Mouse (Mus musculus): Measurements from ENCODE around the gene Ptcra. TPM values are rescaled to one million over a fixed set of nuclear protein-coding genes. Genes with fewer than 3 reads are reported as not detected.
A peak's percentile ranks its signal among the peaks of the same experiment; 100 is the strongest.

Ptcra gene
- total RNA-seq, 2 experiments from 2014 or later, result not detected

- Histone ChIP-seq H3K4me3 (peak within 1 kb of the TSS; percentile 91), H3K27ac (peak within 1 kb of the TSS; percentile 93)
- no peak for TF ChIP-seq CTCF (IDR thresholded peaks at IDR 0.05)
- DNase-seq, result peak; percentile 96
- intact Hi-C loops (cut with DNase I), result no loop called here
These were observed 52.4 kb downstream of the Ptcra start, which contains the start of gene Pex6 for GRCm38 (mm10) chr17:46710959-46711597. TSS of gene Pex6 (plus strand) at chr17:46711463.

- intact Hi-C loops (cut with DNase I), result loop anchor here (10.0 kb wide), 1 partner anchor 152 kb away; the partner anchor contains the start of gene Srf
- TF ChIP-seq CTCF (IDR thresholded peaks at IDR 0.05), result no peak
- DNase-seq, result peak; percentile 59
These were observed 57.0 kb downstream of the Ptcra start for GRCm38 (mm10) chr17:46706375-46707089.

More at GRCm38 (mm10) chr17:46706375-46707089, 57.0 kb downstream of the Ptcra start:
- Histone ChIP-seq H3K4me3 (no peak overlapping the region), H3K27ac (peak overlapping the region; percentile 38)

Other genes starting within 250 kb of the Ptcra start
- 10 to 100 TPM; 13.8 to 15.5 TPM for gene Cul9, start 217.3 kb downstream of the Ptcra start, total RNA-seq (2021)
- 10 to 100 TPM; 82.4 to 89.3 TPM for gene Srf, start 207.5 kb downstream of the Ptcra start, total RNA-seq (2021)
- gene Ptk7, start 134.2 kb downstream of the Ptcra start, total RNA-seq (2021), result under 1 TPM; 0.28 to 0.78 TPM
- 10 to 100 TPM; 10.9 to 13.1 TPM for gene Klc4, start 117.7 kb downstream of the Ptcra start, total RNA-seq (2021)
- gene Mrpl2, start 117.5 kb downstream of the Ptcra start, total RNA-seq (2021), result 100 to 1,000 TPM in 1 of 2 experiments, 10 to 100 TPM in 1; 82.7 to 120 TPM
- gene Cul7, start 113.4 kb downstream of the Ptcra start, total RNA-seq (2021), result 1 to 10 TPM; 2.9 to 5.6 TPM
- 10 to 100 TPM in 1 of 2 experiments, 1 to 10 TPM in 1; 7.9 to 12.6 TPM for gene Rrp36, start 89.4 kb downstream of the Ptcra start, total RNA-seq (2021)
- gene Mea1, start 84.9 kb downstream of the Ptcra start, total RNA-seq (2021), result 10 to 100 TPM; 34.6 to 49.1 TPM
- gene Klhdc3, start 82.8 kb downstream of the Ptcra start, total RNA-seq (2021), result 100 to 1,000 TPM in 1 of 2 experiments, 10 to 100 TPM in 1; 83.0 to 108 TPM
- gene Ppp2r5d, start 58.6 kb downstream of the Ptcra start, total RNA-seq (2021), result 10 to 100 TPM; 30.0 to 33.1 TPM
- gene Pex6, start 52.2 kb downstream of the Ptcra start, total RNA-seq (2021), result 10 to 100 TPM; 13.4 to 21.8 TPM
- 1 to 10 TPM; 1.7 to 4.8 TPM for gene Gnmt, start 34.5 kb downstream of the Ptcra start, total RNA-seq (2021)
- 1 to 10 TPM; 8.3 to 9.3 TPM for gene Cnpy3, start 11.5 kb downstream of the Ptcra start, total RNA-seq (2021)
- 10 to 100 TPM; 31.3 to 33.2 TPM for gene 2310039H08Rik, start 8.9 kb upstream of the Ptcra start, total RNA-seq (2021)
- gene Rpl7l1, start 19.0 kb upstream of the Ptcra start, total RNA-seq (2021), result 10 to 100 TPM; 34.9 to 55.9 TPM
- 10 to 100 TPM; 11.9 to 13.4 TPM for gene Bicral, start 94.8 kb upstream of the Ptcra start, total RNA-seq (2021)
- 1 to 10 TPM; 6.0 to 8.2 TPM for gene Tbcc, start 127.0 kb upstream of the Ptcra start, total RNA-seq (2021)
- not detected for gene Prph2, start 146.7 kb upstream of the Ptcra start, total RNA-seq (2021)
- 10 to 100 TPM; 65.4 to 73.5 TPM for gene Ubr2, start 246.8 kb upstream of the Ptcra start, total RNA-seq (2021)

Data from gastrocnemius, adult 2 months (tissue).